20 mouse cellular contexts compared by ENCODE assay signal in the genomic region with DNA sequence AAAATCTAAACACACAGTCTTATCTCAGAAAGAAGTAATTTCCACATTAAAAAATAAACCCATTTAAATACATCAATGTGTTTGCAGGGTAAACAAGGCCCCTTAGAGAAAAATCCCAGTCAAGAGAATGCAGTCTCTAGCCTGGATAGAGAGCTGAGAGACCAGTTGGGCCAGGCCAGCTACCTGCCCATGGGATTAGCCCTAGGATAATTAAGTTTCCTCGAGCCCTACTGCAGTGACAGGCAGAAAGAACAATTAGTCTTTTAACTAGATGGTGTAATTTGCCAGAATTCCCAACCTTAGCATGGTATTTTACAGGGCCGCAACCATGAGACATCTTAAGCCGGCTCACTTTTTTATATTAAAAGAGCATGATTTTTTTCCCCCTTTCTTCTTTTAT.
"Had no signal": no experiment of that assay in that cellular context is flagged by ENCODE, and none has a peak within 500 bp of the region (broad histone marks: within the 10 kb centered on the region; RNA-seq: fewer than 3 reads in every experiment).

No protein-coding gene starts in this region.

- H3K27me3 ChIP-seq: limb, embryonic 13.5 days; liver, embryonic 12.5 days; liver, embryonic 15.5 days; lung, embryonic 15.5 days; megakaryocyte, embryonic 14.5 days; midbrain, embryonic 15.5 days; neural tube, embryonic 12.5 days; neural tube, embryonic 15.5 days had no signal

- H3K4me2 ChIP-seq: limb, embryonic 13.5 days; liver, embryonic 12.5 days; liver, embryonic 15.5 days; lung, embryonic 15.5 days; midbrain, embryonic 15.5 days; neural tube, embryonic 12.5 days; neural tube, embryonic 15.5 days had no signal

- H3K27ac ChIP-seq: kidney, postnatal 0 days; layer of hippocampus, adult 2 months; limb, embryonic 10.5 days; limb, embryonic 13.5 days; liver, embryonic 12.5 days; liver, embryonic 15.5 days; lung, embryonic 15.5 days; midbrain, embryonic 10.5 days; midbrain, embryonic 15.5 days; neural tube, embryonic 12.5 days; neural tube, embryonic 15.5 days had no signal

- H3K9me3 ChIP-seq: limb, embryonic 10.5 days; limb, embryonic 13.5 days; liver, embryonic 12.5 days; liver, embryonic 15.5 days; lung, embryonic 15.5 days; midbrain, embryonic 10.5 days; midbrain, embryonic 15.5 days; neural tube, embryonic 12.5 days; neural tube, embryonic 15.5 days had no signal

- H3K9ac ChIP-seq: limb, embryonic 13.5 days; liver, embryonic 12.5 days; liver, embryonic 15.5 days; lung, embryonic 15.5 days; midbrain, embryonic 15.5 days; neural tube, embryonic 12.5 days; neural tube, embryonic 15.5 days had no signal

- H3K4me3 ChIP-seq: layer of hippocampus, adult 2 months; limb, embryonic 10.5 days; limb, embryonic 13.5 days; liver, embryonic 12.5 days; liver, embryonic 15.5 days; lung, embryonic 15.5 days; megakaryocyte, embryonic 14.5 days; midbrain, embryonic 10.5 days; midbrain, embryonic 15.5 days; neural tube, embryonic 12.5 days; neural tube, embryonic 15.5 days had no signal

- ATAC-seq: liver, embryonic 12.5 days; midbrain, embryonic 15.5 days had no signal

- H3K4me1 ChIP-seq: limb, embryonic 10.5 days; limb, embryonic 13.5 days; liver, embryonic 12.5 days; liver, embryonic 15.5 days; lung, embryonic 15.5 days; megakaryocyte, embryonic 14.5 days; midbrain, embryonic 10.5 days; midbrain, embryonic 15.5 days; neural tube, embryonic 12.5 days; neural tube, embryonic 15.5 days had no signal

- H3K36me3 ChIP-seq: limb, embryonic 10.5 days; limb, embryonic 13.5 days; liver, embryonic 12.5 days; liver, embryonic 15.5 days; lung, embryonic 15.5 days; midbrain, embryonic 10.5 days; midbrain, embryonic 15.5 days; neural tube, embryonic 12.5 days; neural tube, embryonic 15.5 days had no signal

- DNase-seq: kidney, postnatal 25 days; layer of hippocampus, adult 9-11 months; liver; lung, adult 18-20 months; lung, postnatal 10 days; lung, postnatal 36 days; thymus, adult 18-20 months; thymus, postnatal 36 days had no signal
